Mouse (Mus musculus): Measurements from ENCODE around the gene Bhmt. TPM values are rescaled to one million over a fixed set of nuclear protein-coding genes. Genes with fewer than 3 reads are reported as not detected.

Bhmt gene
- total and polyA plus RNA-seq, 3 experiments: not detected

- no peaks in the 10 kb centered on the region for H3K9me3 ChIP-seq (replicated peaks; ENCODE audit: insufficient read depth, low read length)
- H3K79me2 ChIP-seq (ENCODE audit: control insufficient read depth, insufficient read depth, low read length, poor library complexity): no peaks in the 10 kb centered on the region
- H3K4me3 ChIP-seq (ENCODE audit: control insufficient read depth in 1 of 2, insufficient read depth in 1 of 2, low read depth in 2 of 2, low read length in 2 of 2): no peak overlapping the region
- no peak for DNase-seq (ENCODE audit: low read depth, low spot score)
- H3K4me1 ChIP-seq (ENCODE audit: control insufficient read depth in 1 of 2, insufficient read depth in 2 of 2, low read length in 2 of 2): no peaks in the 10 kb centered on the region
- TF ChIP-seq TAL1 (IDR thresholded peaks at IDR 0.05; ENCODE audit: low read length) (no peak), KAT2A (conservative IDR thresholded peaks at IDR 0.05; ENCODE audit: low read depth, low read length) (no peak), E2F4 (IDR thresholded peaks at IDR 0.05; ENCODE audit: borderline replicate concordance, low read depth, low read length) (no peak), CHD2 (IDR thresholded peaks at IDR 0.05; ENCODE audit: low read length) (no peak), GABPA (IDR thresholded peaks at IDR 0.05; ENCODE audit: low read depth, low read length) (no peak)
- no peak overlapping the region for H3K27ac ChIP-seq (ENCODE audit: control insufficient read depth, low read depth, low read length)
- no peaks in the 10 kb centered on the region for H3K27me3 ChIP-seq (ENCODE audit: control insufficient read depth in 1 of 2, insufficient read depth in 2 of 2, low read length in 2 of 2)
- H3K36me3 ChIP-seq (ENCODE audit: control insufficient read depth in 1 of 2, insufficient read depth in 2 of 2, low read length in 2 of 2): no peaks in the 10 kb centered on the region
- no peak overlapping the region for H3K9ac ChIP-seq (ENCODE audit: control insufficient read depth, low read depth, low read length, poor library complexity, severe bottlenecking)
These were observed 57.3 kb downstream of the Bhmt start for GRCm38 (mm10) chr13:93580431-93580830.

- TF ChIP-seq GATA1 (IDR thresholded peaks at IDR 0.05; ENCODE audit: low read depth, low read length): no peak
- no peak for TF ChIP-seq ELF1 (IDR thresholded peaks at IDR 0.05; ENCODE audit: low read depth, low read length)
- TF ChIP-seq ZMIZ1 (IDR thresholded peaks at IDR 0.05; ENCODE audit: low read depth, low read length): no peak
- TF ChIP-seq MAFK (IDR thresholded peaks at IDR 0.05; ENCODE audit: borderline replicate concordance, low read depth, low read length): no peak
- TF ChIP-seq UBTF (IDR thresholded peaks at IDR 0.05; ENCODE audit: borderline replicate concordance, insufficient read depth, low read depth, low read length): no peak
- no peak for TF ChIP-seq SIN3A (IDR thresholded peaks at IDR 0.05; ENCODE audit: low read length)
- TF ChIP-seq SMC3 (IDR thresholded peaks at IDR 0.05; ENCODE audit: low read depth, low read length): no peak
- no peak for TF ChIP-seq POLR2AphosphoS2 (IDR thresholded peaks at IDR 0.05; ENCODE audit: low read length)
- TF ChIP-seq RCOR1 (IDR thresholded peaks at IDR 0.05; ENCODE audit: low read depth, low read length): no peak
- no peak for TF ChIP-seq MEF2A (IDR thresholded peaks at IDR 0.05; ENCODE audit: extremely low read depth, insufficient replicate concordance, low read depth, low read length, poor library complexity, severe bottlenecking)
- TF ChIP-seq ZC3H11A (IDR thresholded peaks at IDR 0.05; ENCODE audit: low read depth, low read length): no peak
- TF ChIP-seq POLR2A (IDR thresholded peaks at IDR 0.05; ENCODE audit: control insufficient read depth in 1 of 2, insufficient read depth in 1 of 2, low read depth in 1 of 2, low read length in 2 of 2, poor library complexity in 1 of 2): no peak
- TF ChIP-seq JUND (IDR thresholded peaks at IDR 0.05; ENCODE audit: low read depth, low read length): no peak
- no peak for TF ChIP-seq NELFE (IDR thresholded peaks at IDR 0.05; ENCODE audit: low read depth, low read length)
- TF ChIP-seq ZNF384 (IDR thresholded peaks at IDR 0.05; ENCODE audit: low read depth, low read length): no peak
- TF ChIP-seq TAL1 (IDR thresholded peaks at IDR 0.05; ENCODE audit: low read length): no peak
- Histone ChIP-seq H3K9me3 (replicated peaks; ENCODE audit: insufficient read depth, low read length) (no peaks in the 10 kb centered on the region), H3K27me3 (ENCODE audit: control insufficient read depth in 1 of 2, insufficient read depth in 2 of 2, low read length in 2 of 2) (no peaks in the 10 kb centered on the region), H3K27ac (ENCODE audit: control insufficient read depth, low read depth, low read length) (no peak overlapping the region), H3K4me3 (ENCODE audit: control insufficient read depth in 1 of 2, insufficient read depth in 1 of 2, low read depth in 2 of 2, low read length in 2 of 2) (no peak overlapping the region), H3K4me1 (ENCODE audit: control insufficient read depth in 1 of 2, insufficient read depth in 2 of 2, low read length in 2 of 2) (no peaks in the 10 kb centered on the region), H3K79me2 (ENCODE audit: control insufficient read depth, insufficient read depth, low read length, poor library complexity) (no peaks in the 10 kb centered on the region), H3K9ac (ENCODE audit: control insufficient read depth, low read depth, low read length, poor library complexity, severe bottlenecking) (no peak overlapping the region), H3K36me3 (ENCODE audit: control insufficient read depth in 1 of 2, insufficient read depth in 2 of 2, low read length in 2 of 2) (no peaks in the 10 kb centered on the region)
- DNase-seq (ENCODE audit: low read depth, low spot score): no peak
These were observed 68.1 kb downstream of the Bhmt start for GRCm38 (mm10) chr13:93569676-93570075.

Other genes with a start within 250 kb of the Bhmt start
- gene Jmy, start 138.2 kb downstream of the Bhmt start, total RNA-seq (2012; rRNA removed): 5.5 and 5.9 TPM in 2 replicates
- 10 to 100 TPM in 1 of 2 experiments, 1 to 10 TPM in 1; 9.3 to 21.9 TPM for gene Jmy, start 138.2 kb downstream of the Bhmt start, polyA plus RNA-seq (2012; ENCODE audit: insufficient read depth in 1 of 2, insufficient read length in 2 of 2, low read depth in 1 of 2, low replicate concordance in 2 of 2, missing spikeins in 1 of 2)
- gene Bhmt2, start 36.3 kb upstream of the Bhmt start, total RNA-seq (2012; rRNA removed): not detected in 2 replicates
- gene Bhmt2, start 36.3 kb upstream of the Bhmt start, polyA plus RNA-seq (2012; ENCODE audit: insufficient read depth in 1 of 2, insufficient read length in 2 of 2, low read depth in 1 of 2, low replicate concordance in 2 of 2, missing spikeins in 1 of 2): not detected
- not detected in 2 replicates for gene Dmgdh, start 36.5 kb upstream of the Bhmt start, total RNA-seq (2012; rRNA removed)
- not detected for gene Dmgdh, start 36.5 kb upstream of the Bhmt start, polyA plus RNA-seq (2012; ENCODE audit: insufficient read depth in 1 of 2, insufficient read length in 2 of 2, low read depth in 1 of 2, low replicate concordance in 2 of 2, missing spikeins in 1 of 2)
- gene Arsb, start 133.7 kb upstream of the Bhmt start, total RNA-seq (2012; rRNA removed): 0.04 TPM in 1 of 2 replicates, not detected in the other
- gene Arsb, start 133.7 kb upstream of the Bhmt start, polyA plus RNA-seq (2012; ENCODE audit: insufficient read depth in 1 of 2, insufficient read length in 2 of 2, low read depth in 1 of 2, low replicate concordance in 2 of 2, missing spikeins in 1 of 2): under 1 TPM in 1 of 2 experiments, not detected in 1; 0.07 TPM

Measured in MEL (cell line).